Mouse (Mus musculus) spleen, postnatal 10 days (tissue): ENCODE results near the gene Nedd9.

Experiments
- DNase-seq, 2 experiments: peaks; one replicate each; pipeline ENCODE4 v3.0.0; 2021 to 2022; ENCODE audit warnings: low spot score in 2 of 2

Gene Nedd9

GRCm38 (mm10) chr13:41486606-41487408 is at the start of gene Nedd9:
Gene Nedd9, minus strand, starts transcription at chr13:41487362.
- peak; percentile 54 to 71 for DNase-seq

- DNase-seq: no peak
These were observed 45.5 kb upstream of the Nedd9 start for GRCm38 (mm10) chr13:41532625-41533024.

DNA sequence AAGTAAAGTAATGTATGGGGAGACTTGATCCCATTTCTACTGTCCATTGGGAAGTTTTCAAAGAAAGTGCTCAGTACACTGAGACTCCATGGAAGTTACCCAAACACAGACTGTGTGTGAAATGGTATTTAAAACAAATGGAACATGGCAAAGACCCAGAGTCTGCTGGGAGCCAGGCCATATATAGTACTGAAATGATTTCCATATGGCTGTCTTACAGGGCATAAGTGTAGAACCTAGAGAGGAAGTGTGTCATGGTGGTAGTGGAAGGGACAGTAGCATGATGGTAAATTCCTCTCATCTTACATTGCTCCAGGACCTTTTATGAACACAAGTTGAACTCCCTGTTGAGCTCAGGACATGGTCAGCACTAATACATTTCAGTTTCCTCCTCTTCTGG is 43.2 kb upstream of the Nedd9 start:
- DNase-seq: no peak

DNA sequence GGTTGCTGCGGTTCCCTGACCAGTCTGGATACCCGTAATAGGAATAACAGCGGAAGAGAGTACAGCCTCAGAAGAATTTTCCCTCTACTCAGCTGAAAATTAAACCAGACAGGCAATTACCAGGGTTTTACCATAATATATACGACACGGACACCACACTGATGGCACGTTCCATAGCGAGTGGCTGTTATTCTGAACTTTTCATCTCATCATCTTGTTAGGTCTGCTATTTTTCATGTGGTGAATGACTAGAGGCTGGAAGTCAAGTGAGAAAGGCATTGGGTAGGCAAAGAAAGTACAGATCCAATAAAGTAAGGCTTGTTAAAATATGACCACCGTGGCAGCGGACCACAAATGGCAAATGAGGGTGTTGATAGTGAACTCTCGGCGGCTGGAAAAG is 37.0 kb upstream of the Nedd9 start:
- no peak for DNase-seq

GRCm38 (mm10) chr13:41521296-41521695 is 34.1 kb upstream of the Nedd9 start:
- no peak for DNase-seq

- no peak for DNase-seq
These were observed 33.5 kb upstream of the Nedd9 start for GRCm38 (mm10) chr13:41520549-41521161.

- no peak for DNase-seq
These were observed 32.6 kb upstream of the Nedd9 start for GRCm38 (mm10) chr13:41519792-41520191.

DNA sequence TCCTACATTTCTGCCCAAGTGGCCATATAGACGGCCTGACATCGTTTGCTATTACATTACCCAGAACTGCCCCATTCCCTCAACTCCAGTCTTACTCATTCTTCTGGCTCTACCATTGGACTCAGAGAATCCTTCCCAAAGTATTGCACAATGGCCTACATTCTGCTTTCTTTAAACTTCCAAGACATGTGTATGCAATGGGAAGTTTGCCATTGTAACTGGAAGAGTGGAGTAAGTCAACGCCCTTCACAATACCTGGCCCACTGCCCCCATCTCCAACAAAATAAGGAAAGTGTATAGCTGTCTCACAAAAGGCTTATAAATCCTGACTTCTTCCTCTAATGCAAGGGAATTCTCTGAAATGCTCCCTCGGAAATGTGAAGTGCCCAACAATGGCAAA is 30.0 kb upstream of the Nedd9 start:
- no peak for DNase-seq

DNA sequence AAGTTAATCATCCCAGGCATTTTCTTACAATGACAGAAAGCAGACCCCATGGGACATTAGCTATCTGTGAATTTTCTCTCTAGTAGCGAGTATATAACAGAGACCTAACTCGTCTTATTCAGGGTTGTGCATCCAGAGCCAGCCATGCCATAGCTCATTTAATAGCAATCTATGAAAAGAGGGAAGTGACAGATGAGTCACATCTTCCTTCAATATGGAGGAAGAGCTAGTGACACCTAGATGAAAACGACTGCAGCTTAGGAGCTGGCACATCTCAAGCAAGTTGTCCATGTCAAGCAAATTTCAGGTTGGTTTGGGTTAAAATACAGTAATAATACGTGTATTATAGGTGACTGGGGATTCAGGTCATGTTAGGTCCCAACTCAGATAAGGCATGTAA is 28.6 kb upstream of the Nedd9 start:
- DNase-seq: no peak

GRCm38 (mm10) chr13:41514918-41515317 is 27.8 kb upstream of the Nedd9 start:
- DNase-seq: no peak

DNA sequence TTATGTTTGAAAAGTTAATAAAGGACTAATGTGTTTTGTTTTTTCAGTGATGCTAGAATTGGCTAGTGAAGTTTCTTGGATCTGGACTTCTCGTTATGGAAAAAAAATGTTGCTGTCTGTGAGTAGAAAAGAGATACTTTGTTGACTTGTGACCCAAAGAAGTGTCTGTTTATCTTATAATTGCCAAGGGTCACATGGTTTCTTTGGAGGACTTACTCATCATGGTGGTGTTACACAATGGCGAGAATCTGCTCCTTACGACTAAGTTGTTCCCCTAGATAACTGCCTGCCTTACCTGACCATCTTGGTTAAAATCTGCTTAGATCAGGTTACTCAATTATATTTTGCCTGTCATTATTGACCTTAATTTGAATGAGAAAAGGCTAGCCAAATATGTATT is 26.3 kb upstream of the Nedd9 start:
- DNase-seq: no peak

- DNase-seq: no peak
These were observed 25.1 kb upstream of the Nedd9 start for GRCm38 (mm10) chr13:41512243-41512642.

GRCm38 (mm10) chr13:41510631-41511419 is 23.7 kb upstream of the Nedd9 start:
- DNase-seq: no peak

GRCm38 (mm10) chr13:41505594-41505993 is 18.4 kb upstream of the Nedd9 start:
- DNase-seq: peak in 1 of 2 experiments; percentile 37

DNA sequence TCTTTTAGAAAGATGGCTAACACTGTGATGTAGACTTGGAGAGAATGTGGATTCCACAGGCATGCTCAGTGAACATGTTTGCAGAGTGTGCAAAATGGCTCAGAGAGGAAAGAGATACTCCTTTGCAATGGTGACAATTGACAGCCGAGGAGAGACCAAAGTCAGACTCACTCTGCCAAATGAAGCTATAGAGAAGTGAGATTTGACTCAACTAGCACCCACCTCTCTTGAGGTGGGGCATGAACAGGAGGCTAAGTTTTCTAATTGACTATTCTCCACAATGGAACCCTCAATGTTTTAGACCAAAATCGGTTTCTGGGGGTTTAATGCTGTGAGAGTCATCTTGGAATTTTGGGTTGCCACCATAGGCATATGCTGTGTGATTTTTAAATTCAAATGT is 17.8 kb upstream of the Nedd9 start:
- no peak for DNase-seq

DNA sequence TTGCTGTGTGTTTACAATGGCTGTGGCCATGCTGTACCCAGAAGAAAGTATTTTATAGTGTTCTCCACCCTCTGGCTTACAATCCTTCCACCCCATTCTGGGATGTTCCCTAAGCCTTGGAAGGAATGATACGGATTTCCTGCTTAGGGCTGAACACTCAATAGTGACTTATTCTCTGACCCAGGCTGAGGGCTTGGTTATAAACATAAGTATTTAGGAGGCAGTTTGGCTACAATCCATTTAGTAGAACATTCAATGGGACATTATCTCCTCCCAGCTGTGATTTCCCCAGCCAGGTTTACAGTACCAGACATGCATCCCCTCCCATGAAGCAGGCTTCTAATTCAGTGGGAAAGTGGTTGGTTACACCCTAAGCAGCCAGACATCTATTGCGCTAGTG is 17.3 kb upstream of the Nedd9 start:
- DNase-seq: no peak

DNA sequence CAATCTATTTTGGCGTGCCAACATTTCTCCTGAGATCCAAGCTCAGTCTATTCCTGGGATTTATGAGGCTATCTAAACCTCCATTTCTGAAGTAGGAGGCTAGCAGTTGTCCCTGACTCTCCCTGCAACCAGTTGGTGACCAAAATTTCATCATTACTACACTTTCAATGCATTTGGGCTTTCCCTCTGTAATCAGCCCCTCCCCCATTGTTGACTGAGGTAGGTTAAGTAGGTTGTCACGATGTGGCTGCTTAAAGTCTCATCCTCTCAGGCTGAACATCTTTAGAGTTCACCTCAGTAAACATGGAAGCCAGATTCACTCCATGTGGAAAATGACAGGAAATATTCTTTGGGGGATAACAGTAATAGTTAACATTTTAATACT is 15.7 kb upstream of the Nedd9 start:
- DNase-seq: no peak

- no peak for DNase-seq
These were observed 15.2 kb upstream of the Nedd9 start for GRCm38 (mm10) chr13:41502136-41502916.

GRCm38 (mm10) chr13:41500793-41501192 is 13.6 kb upstream of the Nedd9 start:
- DNase-seq: no peak

DNA sequence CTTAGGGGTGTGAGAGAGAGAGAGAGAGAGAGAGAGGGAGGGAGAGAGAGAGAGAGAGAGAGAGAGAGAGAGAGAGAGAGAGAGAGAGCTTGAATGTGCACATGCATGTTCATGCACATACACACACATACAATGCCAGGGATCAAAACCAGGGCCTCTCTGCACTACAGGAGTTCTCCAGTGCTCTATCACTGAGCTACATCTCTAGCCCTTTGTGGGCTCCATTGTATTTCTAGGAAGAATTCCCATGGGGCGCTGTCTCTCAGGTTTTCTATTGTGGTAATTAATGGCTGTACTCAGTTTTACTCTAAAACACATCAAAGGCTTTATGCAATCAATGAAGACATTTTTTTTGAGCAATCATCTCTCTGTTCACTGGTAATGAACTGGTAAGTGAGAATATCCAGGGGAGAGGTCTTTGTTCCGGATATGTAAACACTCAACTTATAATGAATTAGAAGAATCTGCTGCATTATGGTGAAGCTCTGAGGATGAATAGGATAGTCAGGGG is 11.5 kb upstream of the Nedd9 start:
- no peak for DNase-seq

DNA sequence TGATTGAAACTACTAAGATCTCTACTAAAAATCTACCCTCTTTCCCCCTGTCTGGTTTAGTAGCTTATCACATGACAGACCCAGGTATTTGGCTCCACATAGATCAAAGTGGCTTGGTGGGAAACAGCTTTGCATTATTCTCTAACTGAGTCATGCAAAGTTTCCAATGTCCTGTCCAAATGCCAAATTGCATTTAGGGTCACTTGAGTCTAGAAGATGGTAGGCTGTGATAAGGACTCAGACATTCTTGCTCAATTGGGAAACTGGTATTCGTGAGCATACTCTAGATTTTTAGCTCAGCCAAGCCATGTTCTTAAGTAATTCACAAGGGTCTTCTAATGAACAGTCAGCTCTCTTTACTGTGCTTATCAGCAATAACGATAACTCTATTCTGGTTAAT is 7.5 kb upstream of the Nedd9 start:
- no peak for DNase-seq
